ENCODE assay signal across 18 mouse cellular contexts in the genomic region with DNA sequence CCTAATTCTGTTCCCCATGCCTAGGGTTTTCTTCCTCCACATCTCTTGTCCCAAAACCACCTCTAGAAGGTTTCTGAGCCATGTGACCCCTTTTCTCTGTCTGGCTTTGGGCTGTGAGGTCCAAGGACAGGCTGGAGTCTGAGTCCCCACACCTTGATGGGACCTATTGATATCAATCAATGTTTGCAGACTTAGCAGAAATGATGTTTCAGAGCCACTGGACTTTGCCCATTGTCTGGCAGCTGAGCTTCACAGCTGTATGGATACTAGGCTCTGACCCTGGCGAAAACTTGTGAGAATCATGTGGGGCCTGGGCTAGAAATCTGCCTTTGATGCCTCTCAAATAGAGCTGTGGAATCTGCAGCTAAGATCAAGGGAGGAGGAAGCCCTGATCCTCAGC. TPM values are rescaled to one million over a fixed set of nuclear protein-coding genes. Genes with fewer than 3 reads are reported as not detected.
"Had no signal": no experiment of that assay in that cellular context is flagged by ENCODE, and none has a peak within 500 bp of the region (broad histone marks: within the 10 kb centered on the region; RNA-seq: fewer than 3 reads in every experiment).

No protein-coding gene starts in this region.

- H3K9ac ChIP-seq: kidney, embryonic 15.5 days; limb, embryonic 12.5 days; liver, embryonic 14.5 days; lung, embryonic 14.5 days had no signal

- H3K4me3 ChIP-seq: kidney, embryonic 15.5 days; limb, embryonic 12.5 days; midbrain, embryonic 10.5 days had no signal

- ATAC-seq: inflammation-experienced regulatory T-cells, adult 6 months had no signal

- H3K36me3 ChIP-seq: kidney, embryonic 15.5 days; limb, embryonic 12.5 days; midbrain, embryonic 10.5 days had no signal

- DNase-seq: kidney, adult 2 months; kidney, postnatal 14 days; layer of hippocampus, adult 9-11 months; layer of hippocampus, postnatal 36 days; liver; lung, embryonic 14.5 days; lung, postnatal 10 days; lung, postnatal 4 days; spleen, adult 18-20 months; thymus, adult 2 months; thymus, postnatal 25 days had no signal

- H3K27me3 ChIP-seq: kidney, embryonic 15.5 days had no signal

- H3K9me3 ChIP-seq: kidney, embryonic 15.5 days; limb, embryonic 12.5 days; midbrain, embryonic 10.5 days had no signal

- H3K4me2 ChIP-seq: kidney, embryonic 15.5 days; limb, embryonic 12.5 days; lung, embryonic 14.5 days had no signal

- H3K27ac ChIP-seq: kidney, embryonic 15.5 days; limb, embryonic 12.5 days; liver, embryonic 14.5 days; midbrain, embryonic 10.5 days had no signal

RNA-seq across cellular contexts. Expression of gene Spns2, which starts 7.1 kb away (rescaled TPM):
- polyA plus RNA-seq: inflammation-experienced regulatory T-cells, adult 6 months had no signal

RNA-seq across cellular contexts. Expression of gene Spns3, which starts 53.5 kb away (rescaled TPM):
- polyA plus RNA-seq: limb, embryonic 12.5 days; lung, embryonic 14.5 days; midbrain, embryonic 10.5 days; midbrain, embryonic 16.5 days; stomach, embryonic 14.5 days had no signal
